Mouse (Mus musculus) T-helper 17 cell (primary cell): Measurements from ENCODE around the gene Arhgef1.
"Not testable (repeated sequence)": the region's sequence is repeated elsewhere in the genome, so short reads cannot be mapped to it uniquely, and the experiment has no call there.

ENCODE experiments used
- in situ Hi-C, 2 experiments: fragments of 300-600 bp; cut with MboI, MseI; formaldehyde crosslinking; loops; 1 replicate in 1 of 2; 2 replicates in 1 of 2; pipeline ENCODE4 v1.15.1; 2025; ENCODE audit warnings: high pct_unique_total_duplicates in 2 of 2

Arhgef1 gene

DNA sequence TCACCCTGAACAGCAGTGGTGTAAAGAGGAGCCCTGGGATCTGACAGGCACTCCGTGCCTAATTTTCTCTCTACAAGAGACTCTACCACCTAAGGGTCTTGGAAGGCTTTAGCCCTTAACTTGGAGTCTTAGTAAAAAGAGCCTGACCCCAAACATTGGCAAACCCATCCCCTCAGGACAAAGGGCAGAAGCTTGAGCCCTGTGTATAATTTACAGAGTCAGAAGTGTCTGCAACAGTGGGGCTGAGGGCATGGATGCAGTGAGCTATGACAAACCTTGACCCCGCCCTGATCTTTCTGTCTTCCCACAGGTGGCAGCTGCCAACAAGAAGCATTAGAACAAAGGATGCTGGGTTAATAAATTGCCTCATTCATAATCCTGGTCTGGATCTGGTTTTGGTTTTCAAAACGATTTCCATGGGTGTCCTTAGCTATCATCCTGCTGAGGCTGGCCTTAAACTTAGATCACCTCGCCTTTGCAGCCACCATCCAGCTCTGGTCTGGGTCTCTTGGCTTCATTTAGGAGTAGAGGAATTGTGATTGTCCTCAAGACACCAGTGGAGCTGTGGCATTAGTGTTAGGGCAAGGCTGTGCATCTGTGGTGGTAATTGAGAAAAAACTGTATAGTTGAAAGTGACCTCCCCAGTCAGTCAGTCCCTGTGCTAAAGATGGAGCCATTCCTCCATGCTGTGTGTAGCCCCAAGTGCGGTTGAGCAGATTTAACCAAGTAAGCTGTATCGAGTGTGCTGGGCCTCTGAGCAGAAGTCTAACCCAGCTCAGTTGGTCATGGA, 13.1 kb upstream of the Arhgef1 start:
- in situ Hi-C loops, result loop anchor here in 1 of 2 experiments (10.0 kb wide), 1 partner anchor 505 kb away; no protein-coding TSS in a partner anchor

GRCm38 (mm10) chr7:24890281-24891216, 12.2 kb upstream of the Arhgef1 start:
- in situ Hi-C loops, result no loop called here

DNA sequence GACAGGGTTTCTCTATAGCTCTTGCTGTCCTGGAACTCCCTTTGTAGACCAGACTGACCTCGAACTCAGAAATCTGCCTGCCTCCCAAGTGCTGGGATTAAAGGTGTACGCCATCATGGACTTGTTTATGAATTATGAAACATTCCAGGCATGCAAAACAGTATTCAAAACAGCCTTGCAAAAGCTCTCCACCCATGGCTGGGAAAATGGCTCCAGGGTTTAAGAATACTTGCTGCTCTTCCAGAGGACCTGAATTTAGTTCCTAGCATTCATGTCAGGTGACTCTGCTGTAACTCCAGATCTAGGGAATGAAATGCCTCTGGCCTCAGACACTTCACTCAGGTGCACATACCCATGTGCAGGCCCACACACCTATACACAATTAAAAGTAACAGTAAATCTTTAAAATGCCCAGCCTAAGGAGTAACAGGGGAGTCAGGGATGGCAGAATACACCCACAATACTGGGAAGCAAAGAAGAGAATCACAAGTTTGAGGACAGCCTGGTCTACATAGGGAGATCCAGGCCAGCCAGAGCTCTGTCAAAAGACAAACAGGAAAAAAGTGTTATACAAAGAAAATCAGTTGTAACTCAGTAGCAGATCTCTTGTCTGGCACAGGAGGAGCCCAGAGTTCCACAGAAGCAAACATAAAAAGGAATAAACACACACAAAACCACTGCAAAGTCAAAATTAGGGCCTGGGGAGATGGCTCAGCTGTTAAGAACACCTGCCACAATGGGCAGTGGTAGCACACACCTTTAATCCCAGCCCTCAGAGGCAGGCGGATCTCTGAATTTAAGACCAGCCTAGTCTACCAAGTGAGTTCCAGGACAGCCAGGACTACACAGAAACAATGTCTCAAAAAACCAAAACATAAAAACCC, 11.2 kb upstream of the Arhgef1 start:
- in situ Hi-C loops, result no loop called here

DNA sequence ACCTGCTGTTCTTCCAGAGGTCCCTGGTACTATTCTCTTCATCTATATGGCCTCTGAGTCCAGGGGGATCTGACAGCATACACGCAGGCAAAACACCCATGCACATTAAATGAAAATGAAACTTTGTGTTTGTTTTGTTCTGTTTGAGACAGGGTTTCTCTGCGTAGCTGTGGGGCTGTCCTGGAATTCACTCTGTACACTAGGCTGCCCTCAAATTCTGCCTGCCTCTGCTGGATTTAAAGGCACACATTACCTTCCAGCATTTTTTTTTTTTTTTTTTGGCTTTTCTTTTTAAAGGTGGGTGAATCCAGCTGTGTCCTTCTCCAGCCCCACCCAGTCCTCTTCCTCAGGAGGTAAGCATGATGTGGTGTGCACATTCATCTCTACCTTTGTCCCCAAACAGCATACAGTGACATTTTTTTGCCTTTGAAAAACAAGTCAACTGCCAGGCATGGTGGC, 10.6 kb upstream of the Arhgef1 start:
- in situ Hi-C loops, result no loop called here

DNA sequence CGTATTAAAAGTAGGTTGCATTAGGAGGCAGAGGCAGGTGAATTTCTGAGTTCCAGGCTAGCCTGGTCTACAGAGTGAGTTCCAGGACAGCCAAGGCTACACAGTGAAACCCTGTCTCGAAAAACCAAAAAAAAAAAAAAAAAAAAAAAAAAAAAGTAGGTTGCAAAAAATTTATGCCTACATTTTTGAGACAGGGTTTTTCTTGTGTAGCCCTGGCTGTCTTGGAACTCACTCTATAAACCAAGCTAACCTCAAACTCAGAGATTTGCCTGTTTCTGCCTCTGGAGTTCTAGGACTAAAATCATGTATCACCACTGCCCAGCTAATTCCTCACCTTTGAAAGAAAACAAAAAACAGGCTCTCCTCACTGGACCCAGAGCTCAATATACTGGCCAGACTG, 7.0 kb upstream of the Arhgef1 start:
- in situ Hi-C loops, result not testable (repeated sequence)

DNA sequence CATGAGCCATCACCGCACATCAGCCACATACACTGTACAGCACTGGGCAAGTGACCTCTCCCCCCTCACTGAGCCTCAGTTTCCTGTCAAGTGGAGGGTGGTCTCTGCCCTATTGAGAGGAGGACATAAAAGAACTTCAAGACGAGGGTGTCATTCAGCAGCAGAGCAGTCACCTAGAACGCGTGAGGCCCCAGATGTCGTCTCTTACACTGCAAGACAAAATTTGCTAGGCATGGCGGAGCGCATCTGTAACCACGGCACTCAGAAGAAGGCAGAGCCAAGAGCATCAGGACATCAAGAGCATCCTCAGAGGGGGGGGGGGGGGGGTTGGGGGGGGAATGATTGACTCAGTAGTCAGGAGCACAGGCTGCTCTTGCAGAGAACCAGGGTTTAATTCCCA, 6.4 kb upstream of the Arhgef1 start:
- in situ Hi-C loops, result no loop called here

DNA sequence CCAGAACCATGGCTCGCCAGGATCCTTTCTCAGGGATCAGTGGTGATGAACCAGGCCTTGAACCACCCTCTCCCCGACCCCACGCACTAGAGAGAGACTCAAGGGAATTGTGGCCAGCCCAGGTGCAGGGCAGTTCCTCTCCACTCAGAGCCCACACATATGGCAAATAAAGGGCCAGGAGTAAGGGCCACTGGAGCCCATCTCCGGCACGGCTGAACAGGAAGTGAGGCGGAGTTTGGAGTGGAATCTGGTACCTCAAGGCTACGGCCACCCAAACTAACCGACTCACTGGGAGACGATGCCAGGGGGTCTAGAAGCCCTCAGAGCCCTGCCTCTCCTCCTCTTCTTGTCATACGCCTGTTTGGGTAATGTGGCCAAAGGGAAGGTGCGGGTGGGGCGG, 5.5 kb upstream of the Arhgef1 start, which contains the start of gene Cd79a:
Cd79a (plus strand) TSS at position 158 of the 400 bp plus-strand sequence.
- in situ Hi-C loops, result no loop called here

DNA sequence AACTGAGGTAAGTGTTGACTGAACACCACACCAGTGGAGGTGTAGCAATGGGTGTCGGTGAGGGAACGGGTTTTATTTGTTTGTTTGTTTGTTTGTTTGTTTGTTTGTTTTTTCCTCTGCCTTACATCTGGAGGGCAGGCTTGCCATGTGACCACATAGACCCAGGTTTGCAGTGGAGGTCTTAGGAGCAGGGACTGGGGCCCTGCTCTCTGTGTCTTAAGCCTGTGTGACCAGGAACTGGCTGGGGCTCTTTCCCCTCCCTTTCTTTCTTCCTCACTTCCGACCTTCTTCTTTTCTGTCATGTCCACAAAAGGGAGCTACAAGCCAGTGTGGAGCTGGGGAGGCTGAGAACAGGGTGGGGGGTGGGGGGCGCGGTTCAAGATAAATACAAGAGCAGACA, 4.8 kb upstream of the Arhgef1 start:
- in situ Hi-C loops, result no loop called here

GRCm38 (mm10) chr7:24901114-24901513, 1.6 kb upstream of the Arhgef1 start:
- in situ Hi-C loops, result loop anchor here in 1 of 2 experiments (10.0 kb wide), 1 partner anchor 526 kb away; the partner anchor contains the start of gene Kcnn4

DNA sequence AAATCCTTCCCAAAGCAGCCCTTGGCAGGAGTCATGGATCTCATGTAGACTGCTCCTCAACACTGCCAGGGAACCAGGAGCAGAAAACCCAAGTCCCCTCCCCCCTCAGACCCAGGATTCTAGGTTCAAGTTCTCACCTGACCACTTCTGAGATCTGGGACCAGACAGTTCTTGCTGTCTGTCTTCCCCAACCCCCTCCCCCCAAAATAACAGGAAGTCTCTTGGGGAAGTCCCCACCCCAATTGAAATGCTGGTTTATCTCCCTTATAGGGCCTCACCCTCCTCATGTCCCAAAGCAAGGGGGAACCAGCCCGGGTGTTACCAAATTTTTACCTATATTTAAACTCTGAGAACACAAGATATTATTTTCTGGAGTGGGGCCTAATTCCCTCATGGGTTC, 870 bp upstream of the Arhgef1 start:
- in situ Hi-C loops, result loop anchor here in 1 of 2 experiments (10.0 kb wide), 1 partner anchor 527 kb away; the partner anchor contains the start of gene Kcnn4

GRCm38 (mm10) chr7:24902264-24902629, 465 bp upstream of the Arhgef1 start:
- in situ Hi-C loops, result loop anchor here in 1 of 2 experiments (10.0 kb wide), 1 partner anchor 527 kb away; the partner anchor contains the start of gene Kcnn4

- in situ Hi-C loops, result loop anchor here in 1 of 2 experiments (10.0 kb wide), 1 partner anchor 529 kb away; the partner anchor contains the start of gene Kcnn4
These were observed 723 bp downstream of the Arhgef1 start for GRCm38 (mm10) chr7:24903444-24903825.

- in situ Hi-C loops, result loop anchor here in 1 of 2 experiments (10.0 kb wide), 1 partner anchor 529 kb away; the partner anchor contains the start of gene Kcnn4
These were observed 1.4 kb downstream of the Arhgef1 start for GRCm38 (mm10) chr7:24904070-24904483.

DNA sequence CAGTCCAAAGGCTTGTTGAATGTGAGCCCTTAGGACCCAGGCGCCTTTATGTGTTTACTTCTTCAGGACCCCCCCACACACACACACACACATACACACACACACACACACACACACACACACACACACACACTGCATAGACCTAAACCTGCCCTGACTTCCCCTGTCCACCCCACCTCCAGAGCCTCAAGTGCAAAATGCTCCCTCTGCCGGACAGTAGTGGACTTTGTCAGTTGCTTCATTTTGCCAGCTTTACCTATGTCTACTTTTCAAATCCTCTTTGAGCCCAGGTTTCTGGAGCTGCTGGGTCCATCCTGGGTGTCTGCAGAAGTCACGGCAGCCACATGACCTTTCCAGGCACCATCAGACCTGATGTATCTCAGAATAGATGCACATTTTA, 2.2 kb downstream of the Arhgef1 start:
- in situ Hi-C loops, result loop anchor here in 1 of 2 experiments (5.0 to 10.0 kb wide), 3 partner anchors 47 to 530 kb away; partner anchors contain the start of gene Kcnn4

DNA sequence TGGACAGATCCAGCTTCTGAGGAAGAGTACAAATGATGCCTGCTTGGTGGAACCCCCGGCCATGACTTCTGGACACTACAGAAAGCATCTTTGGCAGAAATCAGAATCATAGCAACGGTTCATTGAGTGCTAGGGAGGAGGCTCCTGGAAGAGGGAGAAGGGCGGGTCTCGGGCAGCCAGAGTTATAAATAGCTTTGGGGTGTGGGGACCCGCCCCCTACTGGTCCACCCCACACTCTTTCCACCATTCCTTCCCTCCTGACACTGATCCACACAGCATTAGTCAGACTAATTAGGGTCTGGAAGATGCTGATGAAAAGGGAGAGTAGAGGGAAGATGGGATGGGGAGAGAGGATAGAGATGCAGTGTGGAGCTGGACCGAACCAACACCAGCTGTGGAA, 3.8 kb downstream of the Arhgef1 start:
- in situ Hi-C loops, result loop anchor here in 1 of 2 experiments (5.0 to 10.0 kb wide), 3 partner anchors 46 to 532 kb away; partner anchors contain the start of gene Kcnn4

- in situ Hi-C loops, result loop anchor here in 1 of 2 experiments (5.0 to 10.0 kb wide), 3 partner anchors 45 to 532 kb away; partner anchors contain the start of gene Kcnn4
These were observed 4.6 kb downstream of the Arhgef1 start for GRCm38 (mm10) chr7:24907211-24907748.

GRCm38 (mm10) chr7:24912480-24912879, 9.8 kb downstream of the Arhgef1 start:
- in situ Hi-C loops, result no loop called here

DNA sequence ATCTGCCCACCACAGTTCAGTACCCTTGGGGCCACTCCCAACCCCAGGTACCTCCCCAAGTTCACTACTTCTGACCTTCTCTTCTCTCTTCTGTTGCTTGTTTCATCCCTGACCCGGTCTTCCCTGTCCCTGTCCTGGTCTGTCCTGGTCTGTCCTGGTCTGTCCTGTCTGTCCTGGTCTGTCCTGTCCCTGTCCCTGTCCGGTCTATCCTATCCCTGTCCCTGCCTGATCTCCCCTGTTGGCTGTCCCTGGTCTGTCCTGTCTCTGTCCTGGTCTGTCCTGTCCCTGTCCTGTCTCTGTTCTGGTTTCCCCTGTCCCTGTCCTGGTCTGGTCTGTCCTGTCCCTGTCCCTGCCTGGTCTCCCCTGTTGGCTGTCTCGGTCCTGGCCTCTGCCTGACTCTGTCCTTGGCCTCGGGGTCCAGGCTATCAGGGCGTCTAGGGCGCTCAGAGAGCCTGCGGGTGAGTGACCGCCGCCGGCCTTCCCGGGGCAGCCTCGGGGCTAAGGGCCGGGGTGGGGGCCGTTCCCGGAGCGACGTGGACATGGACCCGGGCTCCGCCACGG, 16.1 kb downstream of the Arhgef1 start:
- in situ Hi-C loops, result no loop called here

GRCm38 (mm10) chr7:24919728-24920127, 17.0 kb downstream of the Arhgef1 start:
- in situ Hi-C loops, result no loop called here

DNA sequence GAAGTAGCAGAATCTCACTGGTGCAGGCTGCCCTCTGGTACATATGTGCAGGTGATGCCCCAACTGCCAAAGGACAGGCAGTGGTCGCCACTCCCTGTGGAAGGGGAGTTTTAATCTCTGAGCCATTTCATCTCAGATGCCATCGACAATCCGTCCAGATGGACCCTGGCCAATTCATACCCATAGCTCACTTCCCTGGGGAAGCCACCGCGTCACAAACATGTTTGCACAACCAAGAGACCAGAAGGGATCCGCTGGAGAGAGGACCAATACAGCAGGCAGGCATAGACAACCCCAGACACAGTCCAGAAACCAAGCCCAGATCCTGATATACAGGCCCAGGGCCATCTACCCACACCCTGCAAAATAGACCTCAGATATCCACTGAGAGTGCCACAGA, 27.8 kb downstream of the Arhgef1 start:
- in situ Hi-C loops, result no loop called here
